Comparison of ENCODE assay signal across 15 mouse cellular contexts in genomic region chr6:61387046-61387445, GRCm38 (mm10).
"Had no signal": no experiment of that assay in that cellular context is flagged by ENCODE, and none has a peak within 500 bp of the region (broad histone marks: within the 10 kb centered on the region; RNA-seq: fewer than 3 reads in every experiment).

No protein-coding gene starts in this region.

- H3K9me3 ChIP-seq: limb, embryonic 12.5 days; liver, embryonic 13.5 days; lung, embryonic 15.5 days; megakaryocyte, embryonic 14.5 days; midbrain, embryonic 12.5 days; neural tube, embryonic 12.5 days had no signal

- H3K4me3 ChIP-seq: left cerebral cortex, adult 2 months; limb, embryonic 12.5 days; liver, embryonic 13.5 days; lung, embryonic 15.5 days; megakaryocyte, embryonic 14.5 days; midbrain, embryonic 12.5 days; neural tube, embryonic 12.5 days had no signal

- H3K9ac ChIP-seq: limb, embryonic 12.5 days; liver, embryonic 13.5 days; liver, postnatal 0 days; lung, embryonic 15.5 days; midbrain, embryonic 12.5 days; neural tube, embryonic 12.5 days had no signal

- ATAC-seq: liver, postnatal 0 days had no signal

- H3K4me2 ChIP-seq: limb, embryonic 12.5 days; liver, embryonic 13.5 days; lung, embryonic 15.5 days; midbrain, embryonic 12.5 days; neural tube, embryonic 12.5 days had no signal

- DNase-seq: kidney, adult 8-10 months; kidney, postnatal 25 days; liver; liver, embryonic 13.5 days; liver, postnatal 0 days; lung, postnatal 14 days; thymus, postnatal 4 days had no signal

- H3K4me1 ChIP-seq: limb, embryonic 12.5 days; liver, embryonic 13.5 days; lung, embryonic 15.5 days; megakaryocyte, embryonic 14.5 days; midbrain, embryonic 12.5 days; neural tube, embryonic 12.5 days had no signal

- H3K27ac ChIP-seq: left cerebral cortex, adult 2 months; limb, embryonic 12.5 days; liver, embryonic 13.5 days; lung, embryonic 15.5 days; macrophage; midbrain, embryonic 12.5 days; neural tube, embryonic 12.5 days; stomach, postnatal 0 days had no signal

- H3K27me3 ChIP-seq: limb, embryonic 12.5 days; liver, embryonic 13.5 days; lung, embryonic 15.5 days; megakaryocyte, embryonic 14.5 days; midbrain, embryonic 12.5 days; neural tube, embryonic 12.5 days had no signal

- H3K36me3 ChIP-seq: limb, embryonic 12.5 days; liver, embryonic 13.5 days; lung, embryonic 15.5 days; midbrain, embryonic 12.5 days; neural tube, embryonic 12.5 days had no signal
